Mouse (Mus musculus) lung, postnatal 0 days (tissue): Measurements from ENCODE around the gene Gm45837.

Experiments
- CTCF ChIP-seq: IDR thresholded peaks from 2 replicates; pipeline ENCODE4 v1.5.1; 2016; ENCODE audit warnings: antibody characterized with exemption, mild to moderate bottlenecking
- EP300 ChIP-seq: IDR thresholded peaks from 2 replicates; pipeline ENCODE4 v1.6.1; 2016; ENCODE audit warnings: antibody characterized with exemption, mild to moderate bottlenecking, control low read depth

- TF ChIP-seq CTCF: no peak
- no peak for TF ChIP-seq EP300
These were observed 47.1 kb downstream of the Gm45837 start for GRCm38 (mm10) chr7:101457801-101458200.
